ENCODE assay signal across 25 mouse cellular contexts in genomic region chr4:120588445-120588844, GRCm38 (mm10). TPM values are rescaled to one million over a fixed set of nuclear protein-coding genes. Genes with fewer than 3 reads are reported as not detected.
DNase-seq lines count a peak whose midpoint lies in the region; ATAC-seq and TF ChIP-seq lines count a peak whose summit lies in the region.
"Had no signal": no experiment of that assay in that cellular context is flagged by ENCODE, and none has a peak within 500 bp of the region (broad histone marks: within the 10 kb centered on the region; RNA-seq: fewer than 3 reads in every experiment).

Gene Gm8439, plus strand, starts transcription at chr4:120588745.

- 0 out of 2 replicates have a peak, but pooled peaks cover 6% of the 10 kb centered on the region for H3K4me1 ChIP-seq in kidney, embryonic 14.5 days (ENCODE audit: control insufficient read depth, insufficient read depth, low read length)
- H3K4me1 ChIP-seq in midbrain, embryonic 10.5 days, result peaks cover 23% of the 10 kb centered on the region
- H3K4me1 ChIP-seq in midbrain, embryonic 11.5 days (ENCODE audit: control insufficient read depth, insufficient read depth, low read length), result peaks cover 3% of the 10 kb centered on the region; the same call in 1 of the 2 replicates
- H3K4me1 ChIP-seq in liver, embryonic 12.5 days, result peaks cover 27% of the 10 kb centered on the region

- H3K4me3 ChIP-seq in kidney, embryonic 14.5 days (ENCODE audit: low read length), result no peak within 1 kb of the TSS
- no peak within 1 kb of the TSS for H3K4me3 ChIP-seq in midbrain, embryonic 10.5 days
- no peak within 1 kb of the TSS for H3K4me3 ChIP-seq in midbrain, embryonic 11.5 days (ENCODE audit: low read depth, low read length)
- H3K4me3 ChIP-seq in liver, embryonic 12.5 days, result no peak within 1 kb of the TSS
- H3K4me3 ChIP-seq in myocyte, result no peak within 1 kb of the TSS
- H3K4me3 ChIP-seq in layer of hippocampus, adult 2 months, result no peak within 1 kb of the TSS
- H3K4me3 ChIP-seq: embryonic facial prominence, embryonic 13.5 days; heart, embryonic 13.5 days; limb, embryonic 15.5 days had no signal

- DNase-seq in kidney, postnatal 4 days, result no peak
- DNase-seq in midbrain, embryonic 10.5 days (ENCODE audit: low spot score), result no peak
- DNase-seq in midbrain, embryonic 11.5 days (ENCODE audit: low spot score, missing footprints), result no peak
- DNase-seq in left cerebral cortex, postnatal 36 days (ENCODE audit: low spot score in 2 of 2), result no peak
- no peak for DNase-seq in layer of hippocampus, adult 2 months (ENCODE audit: low spot score in 2 of 2)
- DNase-seq: adrenal gland, adult 8-10 months; cerebellum, postnatal 10 days; gastrocnemius, postnatal 36 days; thymus, postnatal 25 days had no signal

- H3K4me2 ChIP-seq in kidney, embryonic 14.5 days (replicated peaks; ENCODE audit: low read depth, low read length), result no peak within 1 kb of the TSS
- no peak within 1 kb of the TSS for H3K4me2 ChIP-seq in midbrain, embryonic 11.5 days
- peak within 1 kb of the TSS; percentile 6; the same call in 1 of the 2 replicates for H3K4me2 ChIP-seq in liver, embryonic 12.5 days
- H3K4me2 ChIP-seq in myocyte (ENCODE audit: low read depth), result peak within 1 kb of the TSS; percentile 13
- H3K4me2 ChIP-seq: limb, embryonic 15.5 days had no signal

- H3K36me3 ChIP-seq in kidney, embryonic 14.5 days (ENCODE audit: control insufficient read depth, insufficient read depth, low read length), result no peaks in the 10 kb centered on the region
- H3K36me3 ChIP-seq in midbrain, embryonic 10.5 days, result no peaks in the 10 kb centered on the region
- no peaks in the 10 kb centered on the region for H3K36me3 ChIP-seq in midbrain, embryonic 11.5 days (ENCODE audit: control insufficient read depth, insufficient read depth, low read length)
- H3K36me3 ChIP-seq in liver, embryonic 12.5 days, result no peaks in the 10 kb centered on the region
- no peaks in the 10 kb centered on the region for H3K36me3 ChIP-seq in myocyte (ENCODE audit: control insufficient read depth, insufficient read depth)
- H3K36me3 ChIP-seq: embryonic facial prominence, embryonic 13.5 days; heart, embryonic 13.5 days; limb, embryonic 15.5 days had no signal

- no peak within 1 kb of the TSS for H3K9ac ChIP-seq in kidney, embryonic 14.5 days (ENCODE audit: low read depth, low read length)
- H3K9ac ChIP-seq in midbrain, embryonic 11.5 days (ENCODE audit: low read length), result no peak within 1 kb of the TSS
- H3K9ac ChIP-seq in liver, embryonic 12.5 days, result 0 out of 2 replicates have a peak within 1 kb of the TSS, but pooled peaks have one; percentile 22
- H3K9ac ChIP-seq: limb, embryonic 15.5 days had no signal

- TF ChIP-seq POLR2A in myocyte (IDR thresholded peaks at IDR 0.05; ENCODE audit: insufficient read length, low read depth), result no peak

- H3K79me2 ChIP-seq in myocyte (ENCODE audit: control insufficient read depth, insufficient read depth), result no peaks in the 10 kb centered on the region

- intact Hi-C loops in left cerebral cortex, postnatal 36 days (cut with DNase I), result loop anchor here (5.0 kb wide), 2 partner anchors 169 to 324 kb away; no protein-coding TSS in a partner anchor

- 0 out of 2 replicates have a peak within 1 kb of the TSS, but pooled peaks have one; percentile 47 for H3K27ac ChIP-seq in kidney, embryonic 14.5 days (ENCODE audit: low read depth, low read length)
- peak within 1 kb of the TSS; percentile 38; the same call in 1 of the 2 replicates for H3K27ac ChIP-seq in midbrain, embryonic 10.5 days (replicated peaks)
- H3K27ac ChIP-seq in midbrain, embryonic 11.5 days (ENCODE audit: low read depth, low read length), result no peak within 1 kb of the TSS
- H3K27ac ChIP-seq in liver, embryonic 12.5 days, result no peak within 1 kb of the TSS
- no peak within 1 kb of the TSS for H3K27ac ChIP-seq in layer of hippocampus, adult 2 months
- H3K27ac ChIP-seq: limb, embryonic 15.5 days had no signal

- H3K9me3 ChIP-seq in kidney, embryonic 14.5 days (ENCODE audit: control insufficient read depth, low read length), result no peaks in the 10 kb centered on the region
- no peaks in the 10 kb centered on the region for H3K9me3 ChIP-seq in midbrain, embryonic 10.5 days (replicated peaks)
- H3K9me3 ChIP-seq in midbrain, embryonic 11.5 days (ENCODE audit: control insufficient read depth, low read length), result no peaks in the 10 kb centered on the region
- H3K9me3 ChIP-seq in liver, embryonic 12.5 days (replicated peaks), result no peaks in the 10 kb centered on the region
- H3K9me3 ChIP-seq: embryonic facial prominence, embryonic 13.5 days; heart, embryonic 13.5 days; limb, embryonic 15.5 days had no signal

- no peak for TF ChIP-seq CTCF in layer of hippocampus, adult 2 months (conservative IDR thresholded peaks at IDR 0.05)

- no peak for ATAC-seq in kidney, embryonic 14.5 days (ENCODE audit: low FRiP score, low TSS enrichment)
- no peak for ATAC-seq in midbrain, embryonic 11.5 days (ENCODE audit: low FRiP score)
- ATAC-seq in liver, embryonic 12.5 days, result no peak
- ATAC-seq: forebrain, embryonic 16.5 days; hindbrain, embryonic 16.5 days; intestine, postnatal 0 days; Patski had no signal

- H3ac ChIP-seq in myocyte (ENCODE audit: control insufficient read depth, insufficient read length), result no peak within 1 kb of the TSS

- H3K27me3 ChIP-seq in kidney, embryonic 14.5 days (ENCODE audit: control insufficient read depth, insufficient read depth, low read length), result no peaks in the 10 kb centered on the region
- peaks cover 26% of the 10 kb centered on the region for H3K27me3 ChIP-seq in midbrain, embryonic 10.5 days (ENCODE audit: low read depth, poor library complexity, severe bottlenecking)
- H3K27me3 ChIP-seq in midbrain, embryonic 11.5 days (ENCODE audit: control insufficient read depth, insufficient read depth, low read length), result no peaks in the 10 kb centered on the region
- H3K27me3 ChIP-seq in liver, embryonic 12.5 days (replicated peaks), result peaks cover 47% of the 10 kb centered on the region
- H3K27me3 ChIP-seq in myocyte (ENCODE audit: control insufficient read depth, insufficient read depth, insufficient read length), result peaks cover 22% of the 10 kb centered on the region
- H3K27me3 ChIP-seq: Patski had no signal

- WGBS in kidney, embryonic 14.5 days, result 21% methylated on average over 4 of the region's 4 CpGs
- WGBS in midbrain, embryonic 10.5 days, result 19% methylated on average over 4 of the region's 4 CpGs
- WGBS in midbrain, embryonic 11.5 days, result 26% methylated on average over 4 of the region's 4 CpGs
- WGBS in liver, embryonic 12.5 days (ENCODE audit: insufficient replicate concordance), result 37% methylated on average over 4 of the region's 4 CpGs

TF ChIP-seq in myocyte, 11 proteins besides CTCF, POLR2A, EP300 and RAD21:
- TF ChIP-seq E2F4 (IDR thresholded peaks at IDR 0.05; ENCODE audit: insufficient read depth), result no peak
- TF ChIP-seq MYOD1 (IDR thresholded peaks at IDR 0.05; ENCODE audit: control insufficient read depth in 1 of 3, insufficient read length in 2 of 3, low read depth in 2 of 3), result no peak
- no peak for TF ChIP-seq SRF (IDR thresholded peaks at IDR 0.05; ENCODE audit: control insufficient read depth, insufficient read length, low read depth)
- TF ChIP-seq MAX (IDR thresholded peaks at IDR 0.05; ENCODE audit: low read depth), result no peak
- TF ChIP-seq CEBPB (IDR thresholded peaks at IDR 0.05; ENCODE audit: insufficient read depth, poor library complexity, severe bottlenecking), result no peak
- no peak for TF ChIP-seq REST (IDR thresholded peaks at IDR 0.05; ENCODE audit: insufficient read depth, insufficient read length)
- TF ChIP-seq TCF12 (IDR thresholded peaks at IDR 0.05; ENCODE audit: insufficient read depth, poor library complexity, severe bottlenecking), result no peak
- no peak for TF ChIP-seq USF1 (IDR thresholded peaks at IDR 0.05; ENCODE audit: low read depth)

RNA-seq across cellular contexts. Expression of gene Gm8439, which starts in this region (rescaled TPM):
- not detected in 2 replicates for polyA plus RNA-seq in kidney, embryonic 14.5 days (2014; fragmentation: Nextera tagmentation; extraction: Ambion mirVana)
- polyA plus RNA-seq in midbrain, embryonic 10.5 days (2016; fragmentation: Nextera tagmentation; extraction: Ambion mirVana), result not detected in 2 replicates
- polyA plus RNA-seq in midbrain, embryonic 11.5 days (2014; fragmentation: Nextera tagmentation; extraction: Ambion mirVana), result not detected in 2 replicates
- not detected in 2 replicates for polyA plus RNA-seq in liver, embryonic 12.5 days (2016; fragmentation: Nextera tagmentation; extraction: Ambion mirVana)
- polyA plus RNA-seq in myocyte (2012; fragmentation: generic; extraction: Trizol), result not detected
- total RNA-seq in left cerebral cortex, postnatal 36 days (2021), result not detected
- total RNA-seq in layer of hippocampus, adult 2 months (2021), result not detected
- total RNA-seq: adrenal gland, adult 8-10 months; gastrocnemius, postnatal 36 days; heart, postnatal 25 days; layer of hippocampus, adult 18-20 months; left cerebral cortex, postnatal 25 days had no signal
- polyA plus RNA-seq: C2C12; embryonic facial prominence, embryonic 13.5 days; forebrain, embryonic 16.5 days; hindbrain, embryonic 16.5 days; intestine, postnatal 0 days; limb, embryonic 15.5 days; neural tube, embryonic 11.5 days; Patski; small intestine, adult 2 months had no signal

Comparison
In these comparisons a context has a peak if more than half of its experiments do, and no peak if none do; other contexts are left out.
1. H3K27ac ChIP-seq: peak in kidney, embryonic 14.5 days (single experiment) and midbrain, embryonic 10.5 days (single experiment); none in midbrain, embryonic 11.5 days (single experiment), liver, embryonic 12.5 days (single experiment) and layer of hippocampus, adult 2 months (single experiment).
2. H3K4me2 ChIP-seq: peak in liver, embryonic 12.5 days (single experiment) and myocyte (single experiment); none in kidney, embryonic 14.5 days (single experiment) and midbrain, embryonic 11.5 days (single experiment).